In the genomic region with DNA sequence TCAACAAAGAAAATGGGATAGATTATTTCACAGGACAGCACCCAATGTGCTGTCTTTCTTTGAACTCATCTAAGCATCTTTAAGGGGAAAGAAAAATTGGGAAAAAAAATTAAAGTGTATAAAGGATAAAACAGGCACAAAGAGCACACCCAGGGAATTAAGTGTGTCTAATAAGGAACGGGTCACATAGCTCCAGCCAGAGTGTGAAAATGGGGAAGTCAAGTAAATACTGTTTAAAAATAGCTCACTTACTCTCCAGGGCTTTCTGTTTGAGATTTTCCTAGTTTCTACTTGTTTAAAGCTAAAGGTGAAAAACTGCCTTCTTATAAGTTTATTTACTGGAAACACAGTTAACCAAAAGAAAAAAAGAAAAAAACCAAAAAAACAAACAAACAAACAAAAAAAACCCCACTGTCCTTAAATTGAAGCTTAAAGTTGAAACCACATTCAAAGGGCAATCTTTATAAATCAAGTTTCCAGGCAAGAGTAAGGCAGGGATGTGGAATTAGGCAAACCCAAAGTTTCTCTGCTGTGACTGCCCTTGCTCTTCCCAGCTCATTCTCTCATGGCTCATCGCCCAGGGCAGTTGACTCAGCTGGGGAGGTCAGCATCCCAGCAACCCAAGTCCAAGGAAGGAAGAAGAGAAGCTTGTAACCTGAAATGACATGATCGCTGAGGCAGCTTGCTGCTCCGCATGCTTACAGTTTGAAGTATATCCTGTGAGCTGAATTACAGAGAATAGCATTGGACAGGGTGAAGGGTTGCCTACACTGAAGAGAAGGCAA, we compare ENCODE assay signal across 10 mouse cellular contexts. TPM values are rescaled to one million over a fixed set of nuclear protein-coding genes. Genes with fewer than 3 reads are reported as not detected.
DNase-seq lines count a peak whose midpoint lies in the region; ATAC-seq lines count a peak whose summit lies in the region.
"Had no signal": no experiment of that assay in that cellular context is flagged by ENCODE, and none has a peak within 500 bp of the region (broad histone marks: within the 10 kb centered on the region; RNA-seq: fewer than 3 reads in every experiment).

No protein-coding gene starts in this region.

- no peaks in the 10 kb centered on the region for H3K4me1 ChIP-seq in embryonic facial prominence, embryonic 10.5 days
- H3K4me1 ChIP-seq in kidney, embryonic 14.5 days (ENCODE audit: control insufficient read depth, insufficient read depth, low read length): no peaks in the 10 kb centered on the region
- H3K4me1 ChIP-seq: embryonic facial prominence, embryonic 13.5 days; limb, embryonic 10.5 days; midbrain, embryonic 13.5 days had no signal

- no peak overlapping the region for H3K4me3 ChIP-seq in embryonic facial prominence, embryonic 10.5 days
- H3K4me3 ChIP-seq in kidney, embryonic 14.5 days (ENCODE audit: low read length): no peak overlapping the region
- H3K4me3 ChIP-seq: embryonic facial prominence, embryonic 13.5 days; limb, embryonic 10.5 days; midbrain, embryonic 13.5 days had no signal

- H3K9me3 ChIP-seq in embryonic facial prominence, embryonic 10.5 days: no peaks in the 10 kb centered on the region
- H3K9me3 ChIP-seq in kidney, embryonic 14.5 days (ENCODE audit: control insufficient read depth, low read length): no peaks in the 10 kb centered on the region
- H3K9me3 ChIP-seq: embryonic facial prominence, embryonic 13.5 days; limb, embryonic 10.5 days; midbrain, embryonic 13.5 days had no signal

- no peak overlapping the region for H3K9ac ChIP-seq in kidney, embryonic 14.5 days (ENCODE audit: low read depth, low read length)
- H3K9ac ChIP-seq: embryonic facial prominence, embryonic 13.5 days; midbrain, embryonic 13.5 days had no signal

- no peak overlapping the region for H3K27ac ChIP-seq in embryonic facial prominence, embryonic 10.5 days (replicated peaks)
- no peak overlapping the region for H3K27ac ChIP-seq in kidney, embryonic 14.5 days (ENCODE audit: low read depth, low read length)
- H3K27ac ChIP-seq: embryonic facial prominence, embryonic 13.5 days; limb, embryonic 10.5 days; midbrain, embryonic 13.5 days had no signal

- 57% methylated on average over 4 of the region's 4 CpGs for WGBS in embryonic facial prominence, embryonic 10.5 days
- WGBS in kidney, embryonic 14.5 days: 30% methylated on average over 4 of the region's 4 CpGs

- H3K36me3 ChIP-seq in embryonic facial prominence, embryonic 10.5 days (replicated peaks): no peaks in the 10 kb centered on the region
- no peaks in the 10 kb centered on the region for H3K36me3 ChIP-seq in kidney, embryonic 14.5 days (ENCODE audit: control insufficient read depth, insufficient read depth, low read length)
- H3K36me3 ChIP-seq: embryonic facial prominence, embryonic 13.5 days; limb, embryonic 10.5 days; midbrain, embryonic 13.5 days had no signal

- DNase-seq in urinary bladder, postnatal 25 days (ENCODE audit: low spot score): peak; percentile 7
- DNase-seq in urinary bladder, postnatal 10 days (ENCODE audit: low spot score): no peak
- DNase-seq in embryonic facial prominence, embryonic 10.5 days (ENCODE audit: low spot score): peak; percentile 21
- DNase-seq in right cerebral cortex, adult 18-20 months: no peak
- DNase-seq in frontal cortex, postnatal 14 days (ENCODE audit: low spot score in 2 of 2): no peak
- no peak for DNase-seq in spleen, postnatal 14 days (ENCODE audit: low spot score in 2 of 2)

- peak; percentile 94 for ATAC-seq in kidney, embryonic 14.5 days (ENCODE audit: low FRiP score, low TSS enrichment)
- ATAC-seq: midbrain, embryonic 13.5 days had no signal

- no peak overlapping the region for H3K4me2 ChIP-seq in kidney, embryonic 14.5 days (replicated peaks; ENCODE audit: low read depth, low read length)
- H3K4me2 ChIP-seq: embryonic facial prominence, embryonic 13.5 days; midbrain, embryonic 13.5 days had no signal

- no peaks in the 10 kb centered on the region for H3K27me3 ChIP-seq in embryonic facial prominence, embryonic 10.5 days (replicated peaks; ENCODE audit: low read depth, poor library complexity, severe bottlenecking)
- H3K27me3 ChIP-seq in kidney, embryonic 14.5 days (ENCODE audit: control insufficient read depth, insufficient read depth, low read length): no peaks in the 10 kb centered on the region
- H3K27me3 ChIP-seq: embryonic facial prominence, embryonic 13.5 days; midbrain, embryonic 13.5 days had no signal

RNA-seq across cellular contexts. Expression of gene Arhgap15, which starts 57.5 kb away (rescaled TPM):
- polyA plus RNA-seq in embryonic facial prominence, embryonic 10.5 days (2016; fragmentation: Nextera tagmentation; extraction: Ambion mirVana): 0.31 and 0.50 TPM in 2 replicates
- 1.0 TPM in 2 replicates for polyA plus RNA-seq in kidney, embryonic 14.5 days (2014; fragmentation: Nextera tagmentation; extraction: Ambion mirVana)

Comparison
In these comparisons a context has a peak if more than half of its experiments do, and no peak if none do; other contexts are left out.
1. DNase-seq: peak in urinary bladder, postnatal 25 days (single experiment) and embryonic facial prominence, embryonic 10.5 days (single experiment); none in urinary bladder, postnatal 10 days (single experiment), right cerebral cortex, adult 18-20 months (single experiment), frontal cortex, postnatal 14 days (0 of 2) and spleen, postnatal 14 days (0 of 2).